Mouse (Mus musculus) lung, adult 2 months (tissue): ENCODE results near the gene Actg1. TPM values are rescaled to one million over a fixed set of nuclear protein-coding genes. Genes with fewer than 3 reads are reported as not detected.
A peak's percentile ranks its signal among the peaks of the same experiment; 100 is the strongest.
"Not testable (repeated sequence)": the region's sequence is repeated elsewhere in the genome, so short reads cannot be mapped to it uniquely, and the experiment has no call there.

Experiments
- DNase-seq: peaks from one replicate; pipeline ENCODE4 v3.0.0; 2022
- H3K4me1 ChIP-seq: fragments of 200-500 bp; 2 replicates; pipeline ENCODE4 v1.6.1; 2011; ENCODE audit warnings: low read length; ENCODE audit not compliant: control insufficient read depth, insufficient read depth
- H3K4me3 ChIP-seq: fragments of 200-500 bp; replicated peaks from 2 replicates; pipeline ENCODE3; 2011; ENCODE audit warnings: low read depth, mild to moderate bottlenecking, control low read depth, low read length; ENCODE audit errors: extremely low read depth
- CTCF ChIP-seq: fragments of 200-500 bp; IDR thresholded peaks from 2 replicates; pipeline ENCODE4 v1.5.1; 2011; ENCODE audit warnings: mild to moderate bottlenecking, low read length, control low read depth; ENCODE audit not compliant: insufficient read depth
- POLR2A ChIP-seq: fragments of 200-500 bp; IDR thresholded peaks from 2 replicates; pipeline ENCODE4 v1.6.1; 2011; ENCODE audit warnings: low read depth, mild to moderate bottlenecking, control low read depth, low read length, borderline replicate concordance; ENCODE audit errors: extremely low read depth
- WGBS: fragments of 180-500 bp; shearing (Covaris S2); methylation state at CpG from one replicate; pipeline ENCODE4 v1.1.7; 2018; 5-methylcytosine and 5-hydroxymethylcytosine counted together
- polyA plus RNA-seq: library from polyadenylated mRNA; depleted of rRNA; stranded (reverse); fragments of >200 nt; gene quantifications from 2 replicates; pipeline ENCODE4 v1.2.3, GENCODE M21; 2012

The Actg1 gene
- polyA plus RNA-seq, 1 experiment: 1,175 TPM

DNA sequence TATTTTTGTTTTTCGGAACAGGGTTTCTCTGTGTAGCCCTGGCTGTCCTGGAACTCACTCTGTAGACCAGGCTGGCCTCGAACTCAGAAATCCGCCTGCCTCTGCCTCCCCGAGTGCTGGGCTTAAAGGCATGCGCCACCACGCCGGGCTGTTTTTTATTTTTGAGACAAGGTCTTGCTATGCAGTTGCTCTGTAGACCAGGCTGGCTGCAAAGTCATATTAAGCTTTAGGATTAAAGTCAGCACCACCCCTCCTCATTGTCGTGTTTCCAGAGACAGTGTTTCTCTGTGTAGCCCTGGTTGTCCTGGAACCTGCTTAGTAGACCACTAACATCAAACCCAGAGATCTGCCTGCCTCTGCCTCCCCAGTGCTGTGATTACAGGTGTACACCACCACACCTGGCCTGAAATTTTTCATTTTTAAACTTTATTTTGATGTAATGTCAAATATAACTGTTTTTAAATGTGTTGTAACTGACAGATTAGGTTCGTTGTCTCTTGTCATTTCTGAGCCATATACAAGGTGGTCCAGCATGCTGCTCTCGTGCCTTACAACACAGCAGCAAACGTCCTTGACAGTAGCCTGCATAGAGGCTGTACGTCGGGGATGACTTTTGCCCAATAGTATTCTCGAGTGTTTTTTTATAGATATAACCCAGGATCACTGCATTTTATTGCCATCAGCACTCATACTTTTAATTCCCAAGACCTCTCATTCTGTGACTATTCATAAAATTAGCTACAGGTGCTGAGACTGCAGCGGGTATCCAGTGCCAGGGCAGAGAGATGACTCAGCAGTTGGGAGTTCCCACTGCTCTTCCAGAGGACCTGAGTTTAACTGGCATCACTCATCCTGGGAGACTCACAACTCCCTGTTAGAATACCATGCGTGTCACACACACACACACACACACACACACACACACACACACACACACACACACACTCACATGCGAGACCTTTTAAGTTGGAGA, 6.2 kb upstream of the Actg1 start:
- TF ChIP-seq CTCF (no peak), POLR2A (no peak)
- WGBS: 79% methylated on average over 17 of the region's 17 CpGs
- Histone ChIP-seq H3K4me1 (peaks cover 28% of the 10 kb centered on the region), H3K4me3 (no peak overlapping the region)
- DNase-seq: no peak

DNA sequence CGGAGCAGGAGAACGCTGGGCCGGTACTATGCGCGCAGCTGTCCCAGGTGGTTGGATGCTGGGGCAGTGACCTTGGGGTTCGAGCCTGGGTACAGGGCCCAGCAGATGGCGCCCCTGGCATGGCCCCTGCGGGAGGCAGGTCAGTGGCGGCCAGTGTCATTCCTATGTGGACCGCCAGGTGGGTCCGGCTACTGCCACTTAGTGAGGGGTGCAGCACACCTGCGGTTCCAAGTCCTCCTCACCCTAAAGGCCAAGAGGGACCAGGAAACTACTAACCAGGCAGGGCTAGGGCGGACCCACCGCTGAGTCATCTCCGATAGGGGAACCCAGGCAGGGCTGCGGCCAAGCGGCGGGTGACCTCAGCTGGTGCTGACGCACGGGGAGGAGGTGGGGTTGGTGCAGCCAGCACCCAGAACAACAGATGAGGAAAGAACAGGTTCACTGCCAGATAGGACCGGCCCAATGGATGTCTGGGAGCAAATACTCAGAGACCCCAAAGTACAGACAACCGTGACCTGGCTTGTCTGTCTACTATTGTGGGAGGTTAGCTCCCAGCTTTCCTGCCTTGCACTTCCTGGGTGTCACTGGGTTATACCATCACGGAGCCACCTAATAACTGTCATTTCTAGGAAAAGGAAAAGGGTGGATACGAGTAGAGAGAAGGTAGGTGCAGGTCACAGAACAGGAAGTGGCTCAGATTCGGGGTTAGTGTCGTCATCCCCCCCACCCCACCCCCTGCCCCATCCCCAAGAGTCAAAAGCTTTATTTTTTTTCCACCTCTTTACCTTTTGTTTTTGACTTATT, 5.4 kb upstream of the Actg1 start:
- DNase-seq: peak; percentile 89
- whole genome bisulfite sequencing: 13% methylated on average over 26 of the region's 26 CpGs
- Histone ChIP-seq H3K4me1 (peaks cover 31% of the 10 kb centered on the region), H3K4me3 (peak overlapping the region; percentile 39)
- TF ChIP-seq CTCF (peak; percentile 57; the same call in 1 of the 2 replicates), POLR2A (peak; percentile 30; the same call in 1 of the 2 replicates)

DNA sequence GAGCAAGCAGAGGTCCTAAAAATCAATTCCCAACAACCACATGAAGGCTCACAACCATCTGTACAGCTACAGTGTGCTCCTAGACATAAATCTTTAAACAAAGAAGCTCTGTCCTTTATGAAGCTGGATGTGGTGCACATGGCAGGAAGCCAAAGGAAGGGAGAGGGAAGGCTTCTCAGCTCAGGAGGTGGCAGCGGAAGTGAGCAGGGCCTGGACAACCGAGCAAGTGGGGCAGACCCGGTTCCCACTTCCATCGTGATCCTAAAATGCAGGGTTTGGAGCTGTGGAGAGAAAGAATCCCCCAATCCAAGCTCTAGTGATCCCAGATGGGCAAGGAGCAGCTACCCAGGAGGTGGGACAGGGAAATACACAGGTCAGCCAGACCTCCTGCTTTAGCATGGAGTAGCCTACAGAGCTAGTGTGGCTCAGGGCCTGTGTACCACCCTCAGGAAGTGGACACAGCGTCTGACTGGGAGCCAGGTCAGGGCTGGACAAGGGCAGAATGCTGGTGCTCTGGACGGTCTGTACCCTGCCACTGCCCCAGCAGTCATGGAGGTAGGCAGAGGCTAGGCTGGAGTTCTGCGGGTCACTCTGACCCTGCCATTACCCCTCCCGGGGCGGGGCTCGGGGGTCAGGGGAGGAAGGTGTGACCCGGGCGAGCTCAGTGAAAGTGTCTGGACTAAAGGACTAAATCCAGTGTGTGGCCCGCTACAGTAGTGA, 4.4 kb upstream of the Actg1 start:
- WGBS: 35% methylated on average over 13 of the region's 13 CpGs

DNA sequence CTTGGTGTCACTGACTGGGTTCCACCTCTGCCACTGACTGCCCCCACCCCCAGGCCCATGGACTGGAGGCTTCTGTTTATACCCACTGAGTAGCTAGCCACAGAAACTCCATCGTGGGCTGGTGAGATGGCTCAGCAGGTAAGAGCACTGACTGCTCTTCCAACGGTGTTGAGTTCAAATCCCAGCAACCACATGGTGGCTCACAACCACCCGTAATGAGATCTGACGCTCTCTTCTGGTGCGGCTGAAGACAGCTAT, 3.7 kb upstream of the Actg1 start:
- DNase-seq, H3K4me3 ChIP-seq: not testable (repeated sequence)
- H3K4me1 ChIP-seq: peaks cover 28% of the 10 kb centered on the region
- 80% methylated on average over 5 of the region's 5 CpGs for WGBS

More for the DNA sequence above, 4.4 kb upstream of the Actg1 start:
- no peak; the same call in 1 of the 2 replicates for TF ChIP-seq POLR2A
- no peak for TF ChIP-seq CTCF
- H3K4me3 ChIP-seq: no peak overlapping the region
- peaks cover 28% of the 10 kb centered on the region for H3K4me1 ChIP-seq
- no peak for DNase-seq

DNA sequence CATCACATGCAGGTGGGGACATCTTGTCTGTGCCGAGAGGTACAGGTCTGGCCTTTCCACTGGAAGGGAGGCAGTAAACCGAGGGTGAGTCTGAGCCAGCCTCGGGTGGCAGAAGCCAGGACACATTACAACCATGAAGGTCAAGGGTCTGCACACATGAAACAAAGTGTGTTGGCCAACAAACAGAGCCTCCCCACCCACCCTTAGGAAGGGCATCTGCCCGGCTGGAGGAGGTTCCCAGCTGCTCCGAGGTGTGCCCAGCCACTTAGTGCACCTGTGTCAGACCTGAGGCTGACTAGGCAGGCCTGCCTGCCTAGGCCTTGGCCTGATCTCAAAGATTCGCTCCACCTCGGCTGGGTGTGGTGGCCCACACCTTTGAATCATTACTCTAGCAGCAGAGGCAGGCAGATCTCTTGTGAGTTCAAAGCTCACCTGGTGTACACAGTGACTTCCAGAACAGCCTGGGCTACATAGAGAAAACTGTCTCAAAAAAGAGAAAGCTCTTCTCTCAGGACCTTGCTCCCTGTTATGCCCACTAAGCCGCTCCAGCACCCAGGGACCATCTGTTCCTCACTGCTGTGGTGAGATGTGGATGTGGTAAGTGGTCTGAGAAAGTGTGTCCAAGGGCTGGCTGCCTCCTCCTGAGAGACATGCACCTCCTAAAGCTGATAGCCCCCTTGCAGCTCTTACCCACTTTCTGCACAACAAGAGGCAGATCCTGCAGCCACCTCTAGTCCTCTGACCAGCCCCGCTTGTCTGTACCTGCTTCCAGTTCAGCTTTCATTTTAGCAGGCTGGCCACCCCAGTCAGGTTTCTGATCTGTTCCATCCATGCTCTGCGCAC, 3.1 kb upstream of the Actg1 start:
- 81% methylated on average over 10 of the region's 10 CpGs for WGBS
- Histone ChIP-seq H3K4me3 (no peak overlapping the region), H3K4me1 (peaks cover 32% of the 10 kb centered on the region)
- TF ChIP-seq POLR2A: no peak
- TF ChIP-seq CTCF: no peak
- no peak for DNase-seq

DNA sequence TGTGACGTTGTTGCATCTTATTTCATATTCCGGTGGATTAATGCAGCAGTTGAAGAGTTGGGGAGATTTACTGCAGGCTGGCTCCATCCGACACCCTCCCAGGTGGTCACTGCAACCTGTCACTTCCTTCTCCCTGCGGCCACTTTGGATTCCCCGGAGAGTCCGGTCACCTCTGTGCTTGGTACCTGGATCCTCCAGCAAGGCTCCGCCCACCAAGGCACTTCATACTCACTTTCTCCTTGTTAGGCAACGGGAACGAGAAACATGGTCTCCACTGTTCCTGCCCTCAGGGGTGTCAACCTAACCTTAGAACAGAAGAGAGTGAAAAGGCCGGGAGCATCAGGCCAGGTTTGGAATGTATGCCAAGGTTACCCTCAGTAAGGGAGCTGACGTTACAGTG, 2.4 kb upstream of the Actg1 start:
- H3K4me3 ChIP-seq: peak overlapping the region; percentile 31
- TF ChIP-seq POLR2A: no peak; the same call in 1 of the 2 replicates
- TF ChIP-seq CTCF: no peak
- 22% methylated on average over 11 of the region's 11 CpGs for WGBS
- peaks cover 33% of the 10 kb centered on the region for H3K4me1 ChIP-seq
- peak; percentile 70 for DNase-seq

DNA sequence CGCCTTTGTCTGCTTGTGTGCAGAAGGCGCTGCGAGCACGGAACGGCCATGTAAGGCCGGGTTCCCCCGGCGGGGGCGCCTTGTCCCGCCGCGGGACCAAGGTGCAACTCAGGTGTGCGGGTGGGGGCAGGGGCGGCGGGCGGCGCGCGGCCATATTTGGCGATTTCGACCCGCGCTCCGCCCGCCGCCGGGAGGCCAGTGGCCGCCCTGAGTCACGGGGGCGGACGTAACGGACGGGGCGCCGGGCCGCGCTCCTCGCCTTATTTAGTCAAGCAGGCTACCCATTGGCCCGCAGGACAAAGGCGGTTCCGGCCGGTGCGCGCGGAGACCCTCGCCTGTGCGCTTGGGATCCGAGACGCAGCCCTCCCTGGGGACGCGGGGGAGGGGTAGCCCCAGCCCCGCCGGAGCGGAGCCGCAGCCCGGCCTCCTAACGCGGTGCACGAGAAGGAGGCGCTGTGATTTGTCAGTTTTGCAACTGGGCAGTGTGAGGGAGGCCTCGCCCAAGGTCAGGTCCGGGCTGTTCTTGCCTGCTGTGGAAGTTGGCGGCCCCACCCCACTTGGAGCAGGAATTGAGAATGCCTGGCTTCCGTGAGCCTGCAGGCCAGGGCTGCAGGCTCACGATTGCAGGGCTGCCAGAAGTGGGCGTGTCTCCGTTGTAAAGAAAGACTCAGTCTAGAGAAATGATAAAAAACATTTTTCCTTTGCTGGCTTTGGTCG, 1.8 kb upstream of the Actg1 start:
- Histone ChIP-seq H3K4me1 (peaks cover 36% of the 10 kb centered on the region), H3K4me3 (peak overlapping the region; percentile 77)
- WGBS: under 1% methylated on average over 68 of the region's 68 CpGs
- DNase-seq: peak; percentile 92
- TF ChIP-seq CTCF (no peak), POLR2A (peak; percentile 72; the same call in 1 of the 2 replicates)

DNA sequence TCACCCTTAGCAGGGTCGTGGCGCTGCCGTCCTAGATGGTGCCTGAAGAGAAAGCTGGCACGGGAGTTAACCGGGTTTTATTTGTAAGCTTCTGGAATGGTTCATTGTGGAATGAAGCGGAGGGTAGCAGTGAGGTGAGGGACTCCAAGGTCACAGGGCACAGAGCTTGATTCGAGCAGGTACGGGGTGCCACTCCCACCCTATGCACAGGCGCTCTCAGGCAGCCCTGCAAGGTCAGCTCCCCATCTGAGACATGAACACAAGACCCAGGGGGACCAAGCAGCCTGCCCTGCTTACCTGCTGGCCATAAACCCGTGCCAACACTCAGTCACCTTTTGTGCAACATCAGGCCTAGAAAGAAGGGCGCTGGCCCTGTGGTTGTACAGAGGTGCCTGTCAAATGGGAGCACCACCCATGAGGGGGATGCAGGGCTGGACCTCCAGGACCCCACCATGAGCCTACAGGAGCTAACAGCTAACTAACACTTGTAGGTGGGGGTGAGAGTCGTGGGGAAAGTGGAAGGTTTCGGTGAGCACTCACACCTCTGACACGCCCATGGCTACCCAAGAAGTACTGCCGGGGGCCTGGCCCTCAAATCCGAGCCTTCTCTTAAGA, 1.1 kb upstream of the Actg1 start:
- peak; percentile 80 for DNase-seq

More for the DNA sequence above, 1.1 kb upstream of the Actg1 start:
- H3K4me1 ChIP-seq: peaks cover 39% of the 10 kb centered on the region
- 0% methylated on average over 16 of the region's 16 CpGs for WGBS
- TF ChIP-seq CTCF (no peak), POLR2A (peak; percentile 59; the same call in 1 of the 2 replicates)
- peak overlapping the region; percentile 77 for H3K4me3 ChIP-seq
